Mouse (Mus musculus): ENCODE measurements around the gene Ago1. TPM values are rescaled to one million over a fixed set of nuclear protein-coding genes. Genes with fewer than 3 reads are reported as not detected.

The Ago1 gene
- polyA plus RNA-seq, 1 experiment from 2014 or later = 5.0 TPM

DNA sequence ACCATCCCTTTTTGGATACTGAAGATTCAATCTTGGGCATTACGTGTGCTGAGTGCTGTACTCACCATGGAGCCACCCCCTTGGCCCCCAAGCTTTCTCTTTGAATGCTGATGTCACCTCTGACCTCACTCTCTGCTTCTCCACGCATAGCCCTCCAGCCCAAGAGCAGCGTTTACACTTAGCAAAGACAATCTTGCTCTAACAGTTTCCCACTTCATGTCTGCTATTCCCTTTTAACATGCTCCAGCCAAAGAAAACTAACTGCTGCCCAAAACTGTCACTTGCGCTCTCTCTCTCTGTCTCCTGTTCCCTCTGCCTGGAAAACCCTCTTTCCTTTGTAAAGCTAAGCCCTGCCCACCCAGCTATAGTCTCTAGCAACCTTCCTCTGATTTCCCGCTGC lies 27.1 kb upstream of the Ago1 start:
- H3K27ac ChIP-seq (replicated peaks) = 0 out of 2 replicates have a peak overlapping the region, but pooled peaks have one; percentile 8
- H3K36me3 ChIP-seq = 0 out of 2 replicates have a peak, but pooled peaks cover 8% of the 10 kb centered on the region
- no peak overlapping the region for H3K4me3 ChIP-seq (replicated peaks)
- no peak overlapping the region for H3K4me2 ChIP-seq (replicated peaks)
- H3K27me3 ChIP-seq = no peaks in the 10 kb centered on the region
- H3K9me3 ChIP-seq (replicated peaks) = no peaks in the 10 kb centered on the region
- 58% methylated on average over 5 of the region's 5 CpGs for WGBS
- peaks cover 8% of the 10 kb centered on the region; the same call in 1 of the 2 replicates for H3K4me1 ChIP-seq
- ATAC-seq (ENCODE audit: insufficient number of reproducible peaks, low FRiP score, low TSS enrichment, low read depth) = no peak
- H3K9ac ChIP-seq = no peak overlapping the region

DNA sequence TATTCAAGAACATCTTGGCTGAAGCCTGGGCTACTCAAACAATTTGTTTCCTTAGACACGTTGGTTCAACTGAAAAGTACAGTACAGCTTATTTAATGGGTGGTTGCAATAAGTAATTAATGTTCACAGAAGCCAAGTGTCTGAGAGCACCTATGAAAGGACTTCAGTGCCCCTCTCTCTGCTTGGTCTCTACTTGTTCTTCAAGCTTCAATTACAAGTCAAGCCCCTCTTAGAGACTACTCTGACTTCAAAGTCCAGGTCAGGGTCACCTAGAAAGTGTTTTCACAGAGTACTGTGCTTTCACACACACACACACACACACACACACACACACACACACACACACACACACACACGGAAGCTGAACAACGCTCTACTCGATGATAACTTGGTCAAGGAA lies 25.0 kb upstream of the Ago1 start:
- no peaks in the 10 kb centered on the region for H3K27me3 ChIP-seq
- H3K27ac ChIP-seq (replicated peaks) = no peak overlapping the region
- H3K4me2 ChIP-seq (replicated peaks) = no peak overlapping the region
- no peak overlapping the region for H3K9ac ChIP-seq
- H3K9me3 ChIP-seq (replicated peaks) = no peaks in the 10 kb centered on the region
- ATAC-seq (ENCODE audit: insufficient number of reproducible peaks, low FRiP score, low TSS enrichment, low read depth) = no peak
- H3K4me3 ChIP-seq (replicated peaks) = no peak overlapping the region
- WGBS = 85% methylated on average over 4 of the region's 4 CpGs
- 0 out of 2 replicates have a peak, but pooled peaks cover 8% of the 10 kb centered on the region for H3K36me3 ChIP-seq
- H3K4me1 ChIP-seq = peaks cover 8% of the 10 kb centered on the region; the same call in 1 of the 2 replicates

DNA sequence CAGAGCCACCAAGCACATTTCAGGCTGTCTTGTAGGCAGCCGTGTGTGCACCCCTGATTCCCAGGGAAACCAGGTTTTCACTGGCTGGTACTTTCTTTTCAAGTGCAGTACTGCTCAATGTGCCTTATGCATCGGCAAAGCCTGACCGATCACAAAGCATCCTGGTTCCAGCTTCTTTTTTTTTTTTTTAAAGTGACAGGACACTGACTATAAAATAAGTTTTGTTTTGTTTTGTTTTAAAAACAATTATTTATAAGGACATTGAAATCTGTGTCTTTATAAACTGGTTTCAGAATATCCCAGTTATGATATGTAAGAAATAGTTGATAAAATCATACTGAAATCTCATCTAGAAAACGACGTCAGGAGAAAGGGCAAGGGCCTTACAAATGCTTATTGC lies 23.6 kb upstream of the Ago1 start:
- Histone ChIP-seq H3K4me1 (peaks cover 8% of the 10 kb centered on the region; the same call in 1 of the 2 replicates), H3K4me2 (replicated peaks) (no peak overlapping the region), H3K27me3 (no peaks in the 10 kb centered on the region), H3K9me3 (replicated peaks) (no peaks in the 10 kb centered on the region), H3K36me3 (0 out of 2 replicates have a peak, but pooled peaks cover 8% of the 10 kb centered on the region), H3K27ac (replicated peaks) (no peak overlapping the region), H3K4me3 (replicated peaks) (no peak overlapping the region), H3K9ac (no peak overlapping the region)
- 54% methylated on average over 5 of the region's 5 CpGs for WGBS
- ATAC-seq (ENCODE audit: insufficient number of reproducible peaks, low FRiP score, low TSS enrichment, low read depth) = no peak

DNA sequence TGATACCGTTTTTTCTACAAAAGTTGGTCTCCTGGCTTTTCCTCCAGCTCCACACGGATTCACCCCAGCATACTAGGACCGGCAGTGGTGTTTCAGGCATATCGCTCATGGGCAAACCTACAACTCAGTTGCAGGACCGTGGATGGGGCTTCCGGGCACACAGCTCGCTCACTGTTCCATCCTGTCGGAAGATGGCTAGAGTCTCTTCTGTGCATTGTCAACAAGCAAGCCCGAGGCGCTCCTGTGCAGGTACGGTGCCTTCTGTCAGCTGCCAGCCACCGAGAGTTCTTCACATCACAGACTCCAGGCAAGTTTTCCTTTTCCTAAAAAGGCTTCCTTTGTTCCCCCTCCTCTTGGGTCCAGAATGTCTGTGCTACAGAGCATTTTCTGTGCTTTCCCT lies 22.3 kb upstream of the Ago1 start:
- WGBS = 51% methylated on average over 12 of the region's 12 CpGs
- ATAC-seq (ENCODE audit: insufficient number of reproducible peaks, low FRiP score, low TSS enrichment, low read depth) = no peak
- H3K9me3 ChIP-seq (replicated peaks) = no peaks in the 10 kb centered on the region
- H3K4me3 ChIP-seq (replicated peaks) = no peak overlapping the region
- H3K4me2 ChIP-seq (replicated peaks) = peak overlapping the region; percentile 8; the same call in 1 of the 2 replicates
- no peaks in the 10 kb centered on the region for H3K27me3 ChIP-seq
- H3K36me3 ChIP-seq = 0 out of 2 replicates have a peak, but pooled peaks cover 8% of the 10 kb centered on the region
- no peak overlapping the region for H3K9ac ChIP-seq
- H3K27ac ChIP-seq (replicated peaks) = peak overlapping the region; percentile 48; the same call in 1 of the 2 replicates
- H3K4me1 ChIP-seq = 0 out of 2 replicates have a peak, but pooled peaks cover 3% of the 10 kb centered on the region

DNA sequence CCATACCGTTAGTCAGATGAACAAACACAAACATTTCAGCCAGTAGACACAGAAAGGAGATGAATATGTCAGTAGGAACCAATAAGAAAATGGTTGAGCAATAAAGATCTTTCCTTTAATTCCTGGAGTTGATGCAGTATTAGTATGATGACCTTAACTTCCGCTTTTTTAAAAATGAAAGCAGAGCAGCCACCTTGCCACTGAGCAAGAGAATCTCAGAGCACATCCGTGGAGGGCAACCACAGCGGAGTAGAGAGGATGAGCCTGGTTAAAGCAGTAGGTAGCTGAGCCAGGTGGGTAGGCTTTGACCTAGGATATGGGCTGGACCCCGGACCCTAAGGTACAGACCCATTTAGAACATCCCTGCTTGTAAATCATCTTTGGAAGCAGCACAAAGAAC lies 21.4 kb upstream of the Ago1 start:
- WGBS = 83% methylated on average over 5 of the region's 5 CpGs
- H3K4me1 ChIP-seq = no peaks in the 10 kb centered on the region

DNA sequence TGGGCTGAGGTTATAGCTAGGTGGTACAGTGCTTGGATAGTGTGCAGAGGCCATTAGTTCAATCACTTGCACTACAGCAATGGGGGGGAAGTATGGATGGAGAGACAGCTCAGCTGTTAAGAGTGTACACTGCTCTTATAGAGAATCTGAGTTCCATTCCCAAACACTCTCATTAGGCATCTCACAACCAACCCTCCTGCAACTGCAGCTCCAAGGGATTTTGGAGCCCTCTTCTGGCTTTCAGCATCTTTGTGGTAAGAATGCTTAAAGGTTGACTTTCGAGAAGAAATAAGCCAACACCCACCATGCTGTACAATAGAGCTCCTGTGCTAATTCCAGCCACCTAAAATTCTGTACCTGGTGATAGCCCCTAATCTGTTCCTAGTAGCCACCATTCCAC lies 17.8 kb upstream of the Ago1 start:
- Histone ChIP-seq H3K36me3 (no peaks in the 10 kb centered on the region), H3K27ac (replicated peaks) (no peak overlapping the region), H3K4me3 (replicated peaks) (no peak overlapping the region), H3K9ac (no peak overlapping the region), H3K27me3 (no peaks in the 10 kb centered on the region), H3K9me3 (replicated peaks) (no peaks in the 10 kb centered on the region), H3K4me2 (replicated peaks) (no peak overlapping the region), H3K4me1 (no peaks in the 10 kb centered on the region)
- ATAC-seq (ENCODE audit: insufficient number of reproducible peaks, low FRiP score, low TSS enrichment, low read depth) = no peak
- WGBS = 72% methylated on average over 1 of the region's 1 CpGs

More for the DNA sequence above, 21.4 kb upstream of the Ago1 start:
- Histone ChIP-seq H3K27ac (replicated peaks) (no peak overlapping the region), H3K27me3 (no peaks in the 10 kb centered on the region), H3K4me3 (replicated peaks) (no peak overlapping the region), H3K4me2 (replicated peaks) (no peak overlapping the region), H3K9ac (no peak overlapping the region), H3K9me3 (replicated peaks) (no peaks in the 10 kb centered on the region), H3K36me3 (0 out of 2 replicates have a peak, but pooled peaks cover 8% of the 10 kb centered on the region)
- no peak for ATAC-seq (ENCODE audit: insufficient number of reproducible peaks, low FRiP score, low TSS enrichment, low read depth)

DNA sequence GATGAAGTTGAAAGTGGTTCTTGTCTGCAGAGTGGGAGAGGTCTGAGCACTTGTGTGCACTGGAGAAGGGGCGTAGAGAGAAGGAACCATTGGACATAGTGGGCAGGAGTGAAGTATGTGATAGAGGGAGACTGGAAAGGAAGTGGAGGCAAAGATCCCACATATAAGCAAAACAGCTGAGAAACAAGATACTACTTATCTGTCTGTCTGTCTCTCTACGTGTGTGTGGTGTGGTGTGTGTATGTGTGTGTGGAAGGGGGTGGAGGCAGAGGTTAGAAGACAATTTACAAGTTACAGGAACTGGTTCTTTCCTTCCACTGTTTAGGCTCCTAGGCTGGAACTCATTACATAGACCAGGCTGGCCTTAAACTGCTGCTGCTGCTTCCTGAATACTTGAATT lies 16.7 kb upstream of the Ago1 start:
- H3K27ac ChIP-seq (replicated peaks) = no peak overlapping the region
- ATAC-seq (ENCODE audit: insufficient number of reproducible peaks, low FRiP score, low TSS enrichment, low read depth) = no peak
- H3K4me3 ChIP-seq (replicated peaks) = no peak overlapping the region
- no peaks in the 10 kb centered on the region for H3K36me3 ChIP-seq
- no peak overlapping the region for H3K9ac ChIP-seq
- H3K4me2 ChIP-seq (replicated peaks) = no peak overlapping the region
- H3K9me3 ChIP-seq (replicated peaks) = no peaks in the 10 kb centered on the region
- H3K4me1 ChIP-seq = no peaks in the 10 kb centered on the region
- 78% methylated on average over 2 of the region's 2 CpGs for WGBS
- no peaks in the 10 kb centered on the region for H3K27me3 ChIP-seq

DNA sequence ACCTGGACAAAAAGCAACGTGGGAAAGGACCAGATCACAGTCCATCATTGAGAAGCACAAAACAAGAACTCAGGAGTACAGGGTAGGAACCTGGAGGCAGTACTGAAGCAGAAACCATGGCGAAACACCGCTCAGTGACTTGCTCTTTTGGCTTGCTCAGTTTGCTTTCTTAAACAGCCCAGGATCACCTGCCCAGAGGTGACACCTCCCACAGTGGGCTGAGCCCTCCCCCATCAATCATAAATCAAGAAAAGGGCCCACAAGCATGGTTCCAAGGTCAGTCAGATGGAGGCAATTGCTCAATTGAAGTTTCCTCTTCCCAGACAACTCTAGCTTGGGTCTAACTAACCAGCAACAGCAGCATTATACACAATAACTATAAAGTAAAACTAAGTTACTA lies 15.5 kb upstream of the Ago1 start:
- H3K4me1 ChIP-seq = no peaks in the 10 kb centered on the region
- H3K9me3 ChIP-seq (replicated peaks) = no peaks in the 10 kb centered on the region
- H3K4me3 ChIP-seq (replicated peaks) = no peak overlapping the region
- no peaks in the 10 kb centered on the region for H3K36me3 ChIP-seq
- no peak overlapping the region for H3K27ac ChIP-seq (replicated peaks)
- WGBS = 79% methylated on average over 3 of the region's 3 CpGs
- no peak overlapping the region for H3K9ac ChIP-seq
- H3K4me2 ChIP-seq (replicated peaks) = no peak overlapping the region
- ATAC-seq (ENCODE audit: insufficient number of reproducible peaks, low FRiP score, low TSS enrichment, low read depth) = no peak
- no peaks in the 10 kb centered on the region for H3K27me3 ChIP-seq

DNA sequence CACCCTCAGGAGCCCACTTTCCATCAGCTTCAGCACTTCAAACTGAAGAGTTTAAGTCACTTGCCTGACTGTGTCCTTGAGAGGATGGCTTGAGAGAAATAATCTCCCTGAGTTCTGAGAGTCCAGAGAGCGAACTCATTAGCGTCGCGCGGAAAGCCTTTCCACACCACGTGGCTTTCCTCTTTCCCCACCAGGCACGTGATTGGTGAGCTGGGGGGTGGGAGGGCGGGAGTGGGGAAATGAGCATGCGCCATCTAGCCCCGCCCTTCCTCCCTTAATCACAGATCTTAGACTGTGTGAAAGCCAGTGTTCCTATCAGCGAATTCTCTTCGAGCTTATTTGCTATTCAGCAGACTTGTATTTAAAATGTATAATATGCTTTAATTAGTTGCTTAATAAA lies 14.6 kb upstream of the Ago1 start:
- H3K36me3 ChIP-seq = no peaks in the 10 kb centered on the region
- no peaks in the 10 kb centered on the region for H3K27me3 ChIP-seq
- no peak overlapping the region for H3K9ac ChIP-seq
- no peaks in the 10 kb centered on the region for H3K4me1 ChIP-seq
- no peak overlapping the region for H3K4me2 ChIP-seq (replicated peaks)
- no peak overlapping the region for H3K4me3 ChIP-seq (replicated peaks)
- no peak for ATAC-seq (ENCODE audit: insufficient number of reproducible peaks, low FRiP score, low TSS enrichment, low read depth)
- 79% methylated on average over 12 of the region's 12 CpGs for WGBS
- H3K9me3 ChIP-seq (replicated peaks) = no peaks in the 10 kb centered on the region
- no peak overlapping the region for H3K27ac ChIP-seq (replicated peaks)

DNA sequence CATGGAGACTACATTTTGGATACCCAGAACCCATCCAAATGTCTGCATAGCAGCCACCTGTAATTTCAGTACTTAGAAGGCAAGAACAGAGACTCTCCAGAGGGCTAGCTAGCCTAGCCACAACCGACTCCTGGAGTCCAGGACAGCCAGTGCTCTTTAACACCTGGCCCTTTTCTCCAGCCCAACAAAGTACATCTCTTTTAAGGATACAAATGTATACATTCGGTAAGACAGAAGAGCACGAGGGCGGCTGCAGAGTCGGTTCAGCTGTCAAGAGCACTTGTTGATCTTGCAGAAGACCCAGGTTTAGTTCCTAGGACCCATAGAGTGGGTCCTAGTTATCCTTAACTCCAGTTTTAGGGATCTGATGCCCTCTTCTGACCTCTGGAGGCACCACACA lies 13.1 kb upstream of the Ago1 start:
- WGBS = 93% methylated on average over 5 of the region's 5 CpGs
- H3K9ac ChIP-seq = no peak overlapping the region
- no peak overlapping the region for H3K4me2 ChIP-seq (replicated peaks)
- H3K36me3 ChIP-seq = no peaks in the 10 kb centered on the region
- no peaks in the 10 kb centered on the region for H3K9me3 ChIP-seq (replicated peaks)
- no peak overlapping the region for H3K27ac ChIP-seq (replicated peaks)
- H3K4me1 ChIP-seq = no peaks in the 10 kb centered on the region
- no peak for ATAC-seq (ENCODE audit: insufficient number of reproducible peaks, low FRiP score, low TSS enrichment, low read depth)
- no peaks in the 10 kb centered on the region for H3K27me3 ChIP-seq
- no peak overlapping the region for H3K4me3 ChIP-seq (replicated peaks)

DNA sequence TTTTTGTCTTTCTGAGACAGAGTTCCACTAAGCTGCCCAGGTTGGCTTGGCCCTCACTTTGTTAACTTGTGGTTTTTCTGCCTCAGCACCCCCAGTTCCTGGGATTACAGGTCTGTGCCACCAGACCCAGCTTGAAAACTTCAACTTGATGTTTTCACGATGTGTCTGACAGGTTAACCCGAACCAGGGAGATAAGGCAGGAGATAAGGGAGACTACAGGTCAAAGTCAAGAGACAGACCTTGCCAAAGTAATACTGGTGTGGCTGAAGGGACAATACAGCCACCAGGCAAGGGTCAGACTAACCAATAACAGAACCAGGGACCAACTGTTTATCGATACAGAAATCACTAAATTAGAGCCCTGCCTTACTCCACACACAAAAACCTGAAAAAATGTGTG lies 11.9 kb upstream of the Ago1 start:
- WGBS = 64% methylated on average over 3 of the region's 3 CpGs
- Histone ChIP-seq H3K9ac (no peak overlapping the region), H3K4me1 (no peaks in the 10 kb centered on the region), H3K4me2 (replicated peaks) (no peak overlapping the region), H3K27ac (replicated peaks) (no peak overlapping the region), H3K9me3 (replicated peaks) (no peaks in the 10 kb centered on the region), H3K4me3 (replicated peaks) (no peak overlapping the region), H3K36me3 (no peaks in the 10 kb centered on the region), H3K27me3 (no peaks in the 10 kb centered on the region)
- no peak for ATAC-seq (ENCODE audit: insufficient number of reproducible peaks, low FRiP score, low TSS enrichment, low read depth)

DNA sequence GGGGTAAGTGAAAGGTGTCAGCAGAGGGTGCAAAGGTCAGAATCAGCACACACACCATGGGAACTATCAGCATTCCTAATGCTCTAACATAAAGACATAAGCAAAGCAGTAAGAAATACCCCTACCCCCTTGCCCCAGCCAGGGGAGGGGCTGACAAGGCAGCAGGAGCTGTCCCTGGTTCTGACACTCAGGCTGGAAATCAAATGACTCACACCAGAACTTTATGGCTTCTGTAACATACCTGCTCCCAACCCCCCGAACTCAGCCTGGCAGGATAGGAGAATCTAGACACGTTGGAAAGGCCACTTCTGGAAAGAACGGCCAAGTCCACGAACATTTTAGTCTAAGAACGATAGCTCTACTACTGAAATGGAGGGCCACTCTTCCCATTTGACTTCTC lies 4.6 kb upstream of the Ago1 start:
- Histone ChIP-seq H3K4me3 (replicated peaks) (no peak overlapping the region), H3K4me1 (peaks cover 5% of the 10 kb centered on the region), H3K36me3 (no peaks in the 10 kb centered on the region), H3K9me3 (replicated peaks) (no peaks in the 10 kb centered on the region), H3K4me2 (replicated peaks) (no peak overlapping the region), H3K9ac (no peak overlapping the region), H3K27me3 (no peaks in the 10 kb centered on the region), H3K27ac (replicated peaks) (no peak overlapping the region)
- 49% methylated on average over 5 of the region's 5 CpGs for WGBS
- no peak for ATAC-seq (ENCODE audit: insufficient number of reproducible peaks, low FRiP score, low TSS enrichment, low read depth)

Data from embryonic facial prominence, embryonic 15.5 days (tissue).